Mouse (Mus musculus) CD4-positive, CD25-positive, alpha-beta regulatory T cell, adult 4 months (primary cell): ENCODE results near the gene Cped1. TPM values are rescaled to one million over a fixed set of nuclear protein-coding genes. Genes with fewer than 3 reads are reported as not detected.
"Not testable (repeated sequence)": the region's sequence is repeated elsewhere in the genome, so short reads cannot be mapped to it uniquely, and the experiment has no call there.

Source experiments
- ATAC-seq: one replicate; pipeline ENCODE4 v1.8.0; 2017
- polyA plus RNA-seq, 2 experiments: library from polyadenylated mRNA; unstranded; fragments of 100-300 nt; shearing (Covaris generic); gene quantifications; one replicate each; pipeline ENCODE4 v1.2.1; 2017

Cped1 gene
- polyA plus RNA-seq, 2 experiments from 2014 or later, result 0.15 TPM; not detected in 1

DNA sequence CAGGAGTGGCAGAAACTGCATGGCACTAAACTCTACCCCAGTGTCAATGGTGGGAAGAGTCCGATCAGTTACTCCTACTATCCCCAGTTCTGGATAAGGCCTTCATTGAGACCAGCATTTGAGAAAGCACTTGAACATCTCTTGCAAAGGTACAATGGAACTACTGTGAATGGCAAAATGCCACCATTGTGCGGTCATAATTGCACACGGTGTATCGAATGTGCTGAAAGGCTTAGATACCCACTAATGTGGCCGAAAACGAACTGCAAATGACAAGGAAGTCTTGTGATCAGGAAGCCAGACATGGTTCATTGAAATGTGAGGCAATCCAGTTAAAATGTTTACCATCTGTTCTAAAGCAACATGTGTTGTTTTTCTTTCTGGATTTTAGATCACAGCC, 247.8 kb downstream of the Cped1 start:
- ATAC-seq, result no peak

DNA sequence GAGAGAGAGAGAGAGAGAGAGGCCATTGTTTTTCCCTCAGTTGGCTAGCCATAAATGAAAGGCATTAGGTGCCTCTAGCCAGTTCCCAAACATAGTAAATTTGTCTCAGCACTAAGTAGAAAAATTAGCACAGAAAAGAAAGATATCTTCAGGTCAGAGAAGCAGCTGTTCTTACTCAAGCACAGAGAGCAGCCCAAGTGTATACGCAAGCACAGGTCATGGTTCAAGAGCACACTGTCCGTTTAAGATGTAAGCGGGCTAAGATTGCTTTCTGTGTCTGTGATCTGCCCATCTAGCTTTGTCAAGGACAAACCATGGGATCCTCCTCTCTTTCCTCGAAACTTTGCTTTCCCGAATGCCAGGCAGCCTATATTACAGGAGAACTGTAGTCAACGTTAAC, 249.4 kb downstream of the Cped1 start:
- ATAC-seq, result no peak

DNA sequence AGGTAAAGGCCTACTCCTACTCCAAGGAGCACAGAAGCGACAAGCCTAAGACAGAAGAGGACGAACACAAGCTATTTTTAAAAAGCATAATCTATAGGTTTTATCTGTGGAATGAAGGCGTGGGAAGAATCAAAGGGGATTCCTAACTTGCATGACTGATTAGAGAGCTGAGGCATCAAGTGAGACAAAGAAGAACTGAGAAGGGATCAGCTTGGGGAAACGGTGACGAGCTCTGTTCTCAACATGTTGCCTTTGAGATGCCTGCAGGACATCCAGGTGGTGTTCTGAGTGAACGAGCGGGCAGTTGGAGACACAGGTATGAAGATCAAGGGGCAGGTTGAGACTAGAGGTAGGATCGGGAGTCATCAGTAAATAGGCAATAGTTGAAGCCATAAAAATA, 257.6 kb downstream of the Cped1 start:
- ATAC-seq, result no peak

DNA sequence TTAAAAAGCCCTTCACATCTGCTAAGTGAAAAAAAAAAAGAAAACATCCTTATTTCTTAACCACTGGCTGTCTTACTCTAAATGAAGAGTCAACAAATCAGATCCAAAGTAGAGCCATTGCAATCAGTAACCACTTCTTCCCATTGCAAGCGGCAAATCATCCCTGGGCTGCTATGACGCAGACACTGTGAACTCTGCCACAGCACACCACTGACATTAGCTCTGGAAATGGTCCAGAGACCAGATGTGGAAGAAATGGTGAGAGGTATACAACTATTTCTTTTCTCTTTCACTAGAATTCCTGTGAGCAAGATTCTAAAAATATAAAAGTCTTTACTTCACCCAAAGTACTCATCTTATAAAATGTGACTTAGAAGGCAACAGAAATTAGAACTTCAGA, 261.0 kb downstream of the Cped1 start:
- ATAC-seq, result no peak

DNA sequence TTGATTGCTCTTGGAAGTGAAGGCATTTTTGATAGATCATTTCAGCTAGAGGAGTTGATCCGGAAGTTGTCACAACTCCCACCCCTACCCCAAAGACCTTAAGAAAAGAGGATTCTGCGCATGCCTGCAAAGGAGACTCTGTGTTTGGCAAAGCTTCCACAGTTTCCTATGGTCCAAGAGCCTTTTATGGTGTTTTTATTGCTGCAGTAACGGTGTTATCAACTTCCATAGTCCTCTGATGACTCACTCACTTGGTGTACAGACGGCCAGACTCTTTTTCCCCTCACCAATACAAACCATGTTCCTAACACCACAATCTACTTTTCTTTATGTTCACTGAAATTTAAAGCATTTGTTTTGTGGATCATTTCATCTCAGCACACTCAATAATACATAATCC, 273.1 kb downstream of the Cped1 start:
- ATAC-seq, result no peak

DNA sequence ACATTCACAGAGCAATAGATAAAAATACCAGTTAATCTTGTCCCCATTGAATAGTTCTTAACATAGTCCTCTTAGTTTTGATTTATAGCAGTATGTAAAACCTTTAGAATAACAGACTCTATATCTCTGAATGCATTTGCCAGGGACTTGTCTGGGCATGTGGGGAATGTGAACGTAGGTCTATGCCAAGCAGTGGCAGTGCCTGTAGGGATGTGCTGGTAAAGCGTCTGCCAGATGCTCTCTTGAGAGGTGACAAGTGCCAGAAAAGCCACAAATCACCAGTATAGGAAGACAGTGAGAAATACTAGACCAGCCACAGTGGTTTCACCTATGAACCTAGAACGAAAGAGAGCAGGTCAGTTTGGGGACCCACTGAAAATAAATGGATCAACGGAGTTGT, 276.8 kb downstream of the Cped1 start:
- no peak for ATAC-seq

DNA sequence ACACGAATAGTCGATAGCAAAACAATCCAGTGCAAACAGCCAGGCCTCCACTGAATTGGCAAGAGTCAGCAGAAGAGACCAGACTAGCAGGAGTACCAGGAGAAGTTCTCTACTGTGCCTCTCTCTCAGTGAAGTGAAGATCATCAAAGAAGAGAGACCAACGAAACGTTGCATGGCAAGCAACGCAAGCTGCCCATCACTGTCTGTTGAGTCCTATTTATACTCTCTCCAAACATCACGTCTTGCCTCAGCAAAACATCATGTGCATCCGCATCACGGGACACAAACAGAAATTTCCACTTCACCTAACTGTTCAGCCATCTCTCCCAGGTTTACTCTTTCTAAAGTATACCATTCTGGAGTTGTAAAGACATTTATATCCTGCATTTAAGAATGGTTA, 278.4 kb downstream of the Cped1 start:
- not testable (repeated sequence) for ATAC-seq

DNA sequence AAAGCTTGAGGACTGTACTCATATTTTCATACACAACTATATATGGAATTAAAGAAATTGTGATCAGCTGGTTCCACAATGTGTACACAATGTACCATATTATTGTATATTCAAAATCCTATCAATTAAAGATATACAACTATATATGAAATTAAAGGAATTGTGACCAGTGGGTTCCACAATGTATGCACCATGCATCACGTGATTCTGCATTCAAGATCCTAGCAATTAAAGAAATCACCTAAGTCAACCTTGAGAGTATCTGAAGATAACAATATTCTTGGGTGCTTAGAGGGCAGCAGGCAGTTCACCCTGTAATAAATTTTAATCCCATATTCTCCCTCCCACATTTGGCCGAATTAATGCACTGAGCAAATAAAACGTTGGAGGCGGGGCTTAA, 280.3 kb downstream of the Cped1 start:
- no peak for ATAC-seq

DNA sequence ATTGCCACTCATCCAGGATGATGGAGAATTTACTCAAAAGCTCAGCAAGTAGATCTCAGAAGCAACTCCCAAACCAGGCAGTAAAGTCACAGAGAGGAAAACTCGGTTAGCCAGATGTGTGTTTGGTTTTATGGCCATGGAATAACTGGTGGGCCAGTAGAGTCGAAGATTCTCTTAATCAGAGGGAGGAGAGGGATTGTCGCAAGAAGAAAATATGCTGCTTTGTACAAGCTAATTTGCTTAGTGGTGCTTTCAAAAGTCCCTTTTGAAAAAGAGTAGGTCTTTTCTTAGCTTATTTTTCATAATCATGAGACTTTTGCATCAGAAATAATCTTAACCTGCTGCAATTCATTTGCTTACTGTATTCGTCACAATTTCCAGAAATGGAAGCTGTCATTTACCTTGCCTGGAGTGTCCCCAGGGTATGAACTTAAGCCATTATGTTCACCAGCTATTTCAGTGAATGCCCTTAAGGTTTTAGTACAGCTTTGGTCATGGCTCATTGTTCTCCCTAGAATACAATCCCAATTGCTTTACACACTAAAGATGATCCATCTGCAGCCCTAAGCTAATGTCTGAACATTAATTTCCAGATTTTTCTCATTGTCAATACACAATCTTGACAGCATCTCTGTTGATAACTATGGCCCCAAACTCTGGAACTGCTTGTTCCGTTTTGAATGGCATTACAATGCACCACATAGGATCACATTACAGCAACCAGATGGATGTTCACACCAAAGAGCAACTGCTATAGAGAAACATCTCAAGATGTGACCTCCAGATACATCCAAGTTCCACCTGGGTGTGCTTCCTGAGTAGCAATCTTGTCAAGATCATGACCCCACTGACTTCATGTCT, 282.3 kb downstream of the Cped1 start:
- no peak for ATAC-seq

DNA sequence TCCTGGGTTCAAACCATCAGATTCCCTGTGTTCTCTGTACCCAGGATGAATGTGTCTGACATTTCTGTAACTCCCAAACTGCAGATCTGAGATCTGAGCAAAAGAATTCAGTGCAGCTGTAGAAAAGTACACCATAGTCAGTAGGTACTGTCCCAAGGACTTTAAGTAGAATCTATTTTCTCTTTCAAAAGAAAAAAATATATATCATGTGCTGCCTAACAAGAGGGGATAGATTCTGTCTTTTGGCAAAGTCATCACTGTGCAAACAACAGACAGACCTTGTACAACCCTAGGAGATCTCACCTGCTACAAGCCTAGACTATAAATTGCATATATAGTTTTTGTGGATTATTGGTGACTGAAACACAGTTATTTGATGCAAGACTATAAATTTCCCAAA, 283.0 kb downstream of the Cped1 start:
- ATAC-seq, result no peak

DNA sequence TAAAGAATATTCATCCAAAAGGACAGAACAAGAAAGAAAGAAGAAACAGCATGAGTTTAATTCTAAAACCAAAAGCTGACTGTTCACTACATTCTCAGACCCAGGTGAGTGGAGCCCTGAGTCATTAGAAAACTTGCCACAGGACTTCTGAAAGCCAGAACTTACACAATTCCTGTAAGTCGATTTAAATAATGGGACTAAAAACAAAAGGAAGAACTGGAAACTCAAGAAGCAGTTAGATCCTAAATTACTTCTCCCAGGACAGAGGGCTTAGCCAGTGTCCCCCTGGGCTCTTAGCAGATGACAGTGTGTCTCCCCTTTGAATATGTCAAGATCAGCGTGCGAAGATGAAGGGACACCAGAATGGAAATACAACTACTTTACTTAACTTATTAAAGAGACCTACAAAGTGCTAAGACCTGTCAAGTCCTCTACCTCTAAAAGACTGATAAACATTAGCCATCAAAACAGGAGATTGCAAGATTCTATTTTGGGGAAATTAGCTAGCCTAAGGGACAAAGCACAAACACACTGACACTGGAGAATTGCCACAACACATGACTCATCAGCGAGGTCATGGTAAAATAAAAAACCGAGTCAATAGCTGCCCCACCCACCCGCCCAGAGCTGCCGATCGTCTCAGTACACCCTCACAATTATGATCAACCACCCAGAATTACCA, 284.3 kb downstream of the Cped1 start:
- ATAC-seq, result no peak

DNA sequence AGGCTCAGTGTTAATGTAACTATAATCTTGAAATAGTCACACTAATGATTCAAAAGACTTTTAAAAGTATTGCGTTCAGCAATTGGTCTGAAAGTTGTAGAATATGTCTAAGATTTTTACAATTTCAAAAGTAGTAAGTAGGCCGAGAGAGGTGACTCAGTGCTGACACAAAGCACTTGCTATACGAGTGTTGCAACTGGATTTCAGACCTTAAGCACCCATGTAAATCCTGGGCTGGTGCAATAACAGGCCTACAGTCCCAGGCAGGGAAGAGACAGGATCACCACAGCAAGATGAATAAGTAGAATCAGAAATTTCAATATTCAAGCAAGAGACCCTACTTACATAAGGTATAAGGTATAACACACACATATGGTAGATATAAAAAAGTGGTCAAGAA, 292.2 kb downstream of the Cped1 start:
- no peak for ATAC-seq

DNA sequence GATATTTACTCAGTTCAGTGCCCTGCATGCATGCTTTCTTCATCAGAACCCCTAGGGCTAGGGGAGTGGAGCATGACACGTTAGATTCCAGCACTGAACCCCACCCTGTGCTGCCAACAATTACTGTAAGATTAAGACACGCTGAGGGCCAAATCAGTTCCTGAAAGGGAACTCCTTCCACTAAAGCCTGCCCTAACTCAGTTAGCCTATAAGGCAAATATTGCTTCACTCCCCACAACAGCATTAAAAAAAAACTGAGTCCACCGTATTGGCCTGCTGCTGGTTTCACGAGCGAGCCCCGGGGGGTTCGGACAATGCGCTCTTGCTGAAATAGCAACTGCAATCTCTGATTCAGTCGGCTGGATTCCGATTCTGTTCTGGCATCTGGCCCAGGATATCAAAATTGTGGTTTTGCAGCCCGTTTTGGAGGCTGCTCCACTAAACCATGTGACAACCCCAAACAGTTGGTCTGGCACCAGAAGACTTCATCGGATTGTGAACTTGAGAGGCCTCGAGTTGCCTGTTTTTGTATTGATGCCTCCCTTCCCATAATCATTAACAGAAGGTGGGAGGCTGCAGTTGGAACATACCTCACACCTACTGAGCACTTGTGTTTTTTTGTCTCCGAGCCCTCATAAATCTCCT, 294.6 kb downstream of the Cped1 start:
- no peak for ATAC-seq

DNA sequence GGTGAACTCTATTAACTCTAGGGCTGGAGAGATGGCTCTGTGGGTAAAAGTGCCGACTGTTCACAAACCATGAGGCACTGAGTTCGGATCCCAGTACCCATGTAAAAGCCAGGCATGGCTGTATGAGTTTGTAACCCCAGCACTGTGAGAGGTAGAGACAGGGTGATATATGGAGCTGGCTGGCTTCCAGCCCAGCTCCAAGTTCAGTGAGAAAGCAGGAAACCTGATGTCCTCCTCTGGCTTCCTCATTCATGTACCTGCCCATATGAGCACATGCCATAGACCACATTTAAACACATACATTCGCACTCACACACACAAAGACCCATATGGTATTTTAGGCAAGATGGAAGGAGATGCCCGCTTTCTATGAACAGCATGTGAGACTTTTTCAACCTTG, 296.7 kb downstream of the Cped1 start:
- no peak for ATAC-seq

DNA sequence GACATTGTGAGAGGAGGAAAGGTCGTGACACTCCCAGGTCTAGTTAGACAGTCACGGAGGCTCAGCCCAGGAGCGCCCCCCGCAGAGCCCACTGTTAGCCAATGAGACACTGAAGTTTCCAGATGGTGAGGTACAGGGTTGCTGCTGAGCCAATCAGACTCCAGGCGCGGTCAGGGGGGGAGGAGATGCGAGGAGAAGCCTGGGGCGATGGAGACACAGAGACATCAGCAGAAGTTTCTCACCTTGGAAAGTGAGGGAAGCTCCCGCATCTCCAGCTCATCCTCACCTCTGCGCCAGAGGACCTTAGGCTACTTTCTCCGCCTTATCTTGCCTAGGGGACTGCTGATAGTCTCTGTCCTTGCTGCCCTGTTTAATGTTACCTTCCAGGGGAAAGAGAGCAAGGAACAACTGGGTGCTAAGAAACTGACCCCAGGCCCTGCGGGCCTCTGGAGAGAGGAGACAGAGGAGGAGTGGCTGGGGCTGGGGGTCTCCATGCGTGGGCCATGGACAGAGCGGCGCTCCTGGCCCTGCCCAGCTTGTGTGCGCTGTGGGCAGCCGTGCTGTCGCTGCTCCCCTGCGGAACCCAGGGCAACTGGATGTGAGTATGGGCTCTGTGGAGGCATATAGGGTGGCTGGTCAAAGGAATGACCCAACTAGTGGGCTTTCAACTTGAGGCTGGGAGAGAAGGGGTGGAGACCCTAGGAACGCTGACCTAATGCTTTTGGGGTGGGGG, 302.5 kb downstream of the Cped1 start, which contains the start of gene Wnt16:
Gene Wnt16 (plus strand): TSS at position 224 of the 733 bp plus-strand sequence.
- ATAC-seq, result no peak

DNA sequence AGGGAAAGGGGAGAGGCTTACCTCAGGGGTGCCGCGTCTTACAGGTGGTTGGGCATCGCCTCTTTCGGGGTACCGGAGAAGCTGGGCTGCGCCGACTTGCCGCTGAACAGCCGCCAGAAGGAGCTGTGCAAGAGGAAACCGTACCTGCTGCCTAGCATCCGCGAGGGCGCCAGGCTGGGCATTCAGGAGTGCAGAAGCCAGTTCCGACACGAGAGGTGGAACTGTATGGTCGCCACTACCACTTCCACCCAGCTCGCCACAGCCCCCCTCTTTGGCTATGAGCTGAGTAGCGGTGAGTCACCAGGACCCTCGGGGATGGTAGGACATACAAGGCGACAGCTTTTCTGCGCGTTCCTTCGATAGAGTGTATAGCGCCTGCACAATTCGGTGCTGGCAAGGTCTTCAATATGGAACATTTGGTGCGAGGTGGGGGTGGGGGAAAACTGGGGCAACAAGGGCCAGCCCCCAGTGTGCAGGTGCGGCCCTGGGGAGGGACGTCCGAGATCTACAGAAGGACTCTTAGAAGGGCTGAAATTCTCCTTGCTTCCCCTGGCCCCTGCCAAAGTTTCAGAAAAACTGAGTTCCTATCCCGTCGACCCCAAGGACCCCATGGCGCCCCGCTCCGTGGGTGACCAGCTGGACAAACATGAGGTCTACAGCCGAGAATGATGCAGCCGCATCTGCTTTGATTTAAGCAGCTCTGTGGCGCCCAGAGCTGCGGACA, 303.2 kb downstream of the Cped1 start:
- ATAC-seq, result peak; percentile 57

DNA sequence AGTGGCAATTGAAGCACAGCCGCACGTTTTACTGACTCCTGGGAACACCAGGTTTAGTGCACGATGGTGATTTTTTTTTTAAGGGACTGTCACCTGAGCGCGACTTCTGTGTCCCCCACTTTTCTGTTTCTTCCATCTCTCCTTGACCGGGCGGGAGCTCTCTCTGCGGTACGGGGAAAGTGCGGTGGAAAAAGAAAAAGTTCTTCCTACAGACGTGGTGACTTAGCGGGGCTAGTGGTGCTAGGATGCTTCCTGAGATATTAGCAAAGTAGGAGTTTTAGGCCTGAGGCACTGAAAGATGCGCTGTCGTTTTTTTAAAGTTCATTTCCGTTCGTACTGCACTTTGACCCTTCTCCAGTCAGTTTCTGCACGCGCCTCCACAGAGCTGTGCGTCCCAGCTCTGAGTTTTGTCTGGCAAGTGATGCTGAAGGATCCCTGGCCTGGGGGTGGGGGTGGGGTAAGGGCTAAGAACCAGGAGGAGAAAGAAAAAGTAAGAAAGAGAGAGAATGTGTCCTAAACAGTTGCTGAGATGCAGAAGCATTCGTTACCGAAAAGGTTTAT, 303.8 kb downstream of the Cped1 start:
- no peak for ATAC-seq

DNA sequence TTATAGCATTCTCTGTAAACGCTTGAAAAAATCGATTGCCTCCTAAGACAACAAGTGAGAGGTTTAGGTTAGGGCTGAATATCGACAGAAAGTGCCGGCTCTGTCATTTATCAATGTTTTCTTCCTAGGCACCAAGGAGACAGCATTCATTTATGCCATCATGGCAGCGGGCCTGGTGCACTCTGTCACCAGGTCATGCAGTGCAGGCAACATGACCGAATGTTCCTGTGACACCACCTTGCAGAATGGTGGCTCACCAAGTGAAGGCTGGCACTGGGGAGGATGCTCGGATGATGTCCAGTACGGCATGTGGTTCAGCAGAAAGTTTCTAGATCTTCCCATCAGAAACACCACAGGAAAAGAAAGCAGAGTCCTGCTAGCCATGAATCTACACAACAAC, 305.1 kb downstream of the Cped1 start:
- no peak for ATAC-seq

DNA sequence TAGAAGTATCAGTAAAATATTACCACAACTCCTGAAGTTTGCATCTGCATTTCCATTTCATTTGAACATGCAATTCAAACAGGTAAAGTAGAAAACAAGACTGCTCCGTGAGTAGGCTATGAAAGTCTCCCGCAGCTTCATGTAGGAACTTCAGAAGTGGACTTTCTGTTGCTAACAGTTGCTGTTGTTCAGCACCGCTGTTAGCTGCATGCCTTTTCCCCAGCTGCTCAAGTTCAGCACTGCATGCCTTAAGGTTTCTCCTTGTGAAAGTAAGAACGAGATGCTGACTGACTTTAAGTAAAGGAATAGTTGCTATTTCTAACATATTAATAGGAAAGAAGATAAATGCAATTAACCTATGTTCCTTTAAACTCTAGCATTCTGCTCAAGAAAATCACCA, 306.3 kb downstream of the Cped1 start:
- ATAC-seq, result no peak

DNA sequence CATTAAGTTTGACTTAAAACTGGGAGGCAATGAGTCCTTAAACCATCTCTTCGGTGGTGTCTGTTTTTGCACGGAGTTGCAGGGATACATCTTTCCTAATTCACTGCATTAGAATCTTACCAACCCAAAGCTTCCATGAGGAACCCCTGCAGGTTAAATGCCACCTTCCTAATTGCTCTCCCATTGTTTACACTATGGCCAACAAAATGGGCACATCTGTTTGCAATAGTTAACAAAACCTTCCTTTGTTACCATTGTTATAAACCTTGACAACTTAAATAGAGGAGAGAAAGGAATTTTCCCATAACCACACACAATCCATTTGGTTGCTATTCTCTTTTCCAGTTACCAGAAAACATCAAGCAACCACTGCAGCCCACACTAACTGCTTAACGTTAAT, 308.2 kb downstream of the Cped1 start:
- no peak for ATAC-seq

DNA sequence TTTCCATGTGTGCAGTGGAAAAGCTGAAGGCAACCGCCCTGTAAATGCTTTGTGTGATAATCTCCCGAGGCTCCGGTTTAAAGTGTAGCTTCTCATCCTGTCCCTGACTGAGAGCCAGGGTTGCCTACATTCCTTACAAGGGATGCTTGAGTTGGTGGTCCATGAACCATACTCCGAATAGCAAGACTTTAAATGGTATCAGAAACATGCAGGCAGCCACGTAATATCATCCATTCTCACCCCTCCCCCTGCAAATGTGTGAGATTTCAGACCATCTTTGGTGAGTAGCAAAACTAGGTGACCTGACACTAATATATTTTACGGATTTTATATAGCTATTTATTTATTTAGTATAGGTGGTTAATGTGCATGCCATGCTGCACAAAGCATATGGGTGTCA, 311.3 kb downstream of the Cped1 start:
- no peak for ATAC-seq

DNA sequence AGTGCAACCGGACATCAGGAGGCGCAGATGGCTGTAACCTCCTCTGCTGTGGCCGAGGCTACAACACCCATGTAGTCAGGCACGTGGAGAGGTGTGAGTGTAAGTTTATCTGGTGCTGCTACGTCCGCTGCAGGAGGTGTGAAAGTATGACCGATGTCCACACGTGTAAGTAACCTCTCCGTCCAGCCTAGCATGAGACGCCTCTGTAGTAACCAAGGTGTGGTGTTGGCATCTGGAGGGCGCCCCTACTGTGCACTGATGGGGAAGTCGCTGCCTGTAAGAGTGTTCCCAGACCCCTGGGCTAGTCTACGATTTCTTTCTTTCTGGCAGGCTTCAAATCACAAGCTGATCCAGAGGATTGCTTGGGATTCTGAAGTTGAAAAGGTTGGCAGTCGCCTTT, 312.3 kb downstream of the Cped1 start:
- ATAC-seq, result no peak
